Mouse (Mus musculus) left cerebral cortex, postnatal 14 days (tissue): ENCODE data around the gene Samd7. TPM values are rescaled to one million over a fixed set of nuclear protein-coding genes. Genes with fewer than 3 reads are reported as not detected.

ENCODE experiments used
- total RNA-seq, 2 experiments: library from RNA; stranded (reverse); gene quantifications; 2 replicates each; pipeline ENCODE4 v1.2.3; 2021

Samd7 gene
- total RNA-seq, 2 experiments from 2014 or later: 0.11 TPM; not detected in 1

Other genes with a start within 250 kb of the Samd7 start
- 1 to 10 TPM; 5.2 to 6.0 TPM for gene Mecom, start 198.3 kb upstream of the Samd7 start, total RNA-seq
- gene Actrt3, start 146.4 kb upstream of the Samd7 start, total RNA-seq: under 1 TPM; 0.57 to 0.72 TPM
- gene Mynn, start 144.2 kb upstream of the Samd7 start, total RNA-seq: 10 to 100 TPM; 15.5 to 17.3 TPM
- not detected for gene Lrriq4, start 101.8 kb upstream of the Samd7 start, total RNA-seq
- under 1 TPM in 1 of 2 experiments, not detected in 1; 0.18 TPM for gene Lrrc34, start 98.4 kb upstream of the Samd7 start, total RNA-seq
- gene Lrrc31, start 46.5 kb upstream of the Samd7 start, total RNA-seq: not detected
- 100 to 1,000 TPM; 101 to 111 TPM for gene Sec62, start 46.6 kb downstream of the Samd7 start, total RNA-seq
- gene Gpr160, start 109.7 kb downstream of the Samd7 start, total RNA-seq: under 1 TPM; 0.22 to 0.53 TPM
- gene Phc3, start 223.1 kb downstream of the Samd7 start, total RNA-seq: 10 to 100 TPM; 33.0 to 36.2 TPM
- gene Prkci, start 249.5 kb downstream of the Samd7 start, total RNA-seq: 10 to 100 TPM; 58.3 to 72.2 TPM